Mouse (Mus musculus) layer of hippocampus, postnatal 25 days (tissue): ENCODE data around the gene Cabp7. TPM values are rescaled to one million over a fixed set of nuclear protein-coding genes. Genes with fewer than 3 reads are reported as not detected.

ENCODE experiments used
- DNase-seq, 2 experiments: peaks; one replicate each; pipeline ENCODE4 v3.0.0; 2022; ENCODE audit warnings: mixed read lengths in 2 of 2, low spot score in 1 of 2; ENCODE audit errors: extremely low spot score in 1 of 2
- total RNA-seq, 2 experiments: library from RNA; stranded (reverse); gene quantifications; 2 replicates each; pipeline ENCODE4 v1.2.3; 2021

Cabp7 gene
- total RNA-seq, result 100 to 1,000 TPM; 255 to 273 TPM

- DNase-seq, result no peak
Measured at GRCm38 (mm10) chr11:4746733-4747132, at the start of gene Cabp7. Cabp7 (minus strand) TSS chr11:4746778.

DNA sequence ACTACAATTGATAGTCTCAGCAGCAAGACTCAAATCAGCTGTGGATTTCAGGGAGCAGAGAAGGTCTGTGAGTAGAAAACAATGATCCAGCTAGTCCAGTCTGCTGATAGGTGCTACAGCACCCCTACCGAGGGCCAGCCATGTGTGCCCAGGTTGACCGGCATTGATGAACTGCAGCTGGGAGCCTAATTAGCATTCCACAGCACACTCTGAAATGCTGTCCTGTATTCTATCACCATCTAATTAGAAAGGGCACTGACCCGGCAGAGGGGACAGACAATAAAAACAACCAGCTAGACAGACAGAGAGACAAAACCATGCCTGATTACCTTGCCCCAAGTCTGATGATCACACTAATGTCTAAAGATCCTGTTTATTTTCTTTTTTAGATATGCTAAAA lies 46.4 kb upstream of the Cabp7 start:
- no peak for DNase-seq

DNA sequence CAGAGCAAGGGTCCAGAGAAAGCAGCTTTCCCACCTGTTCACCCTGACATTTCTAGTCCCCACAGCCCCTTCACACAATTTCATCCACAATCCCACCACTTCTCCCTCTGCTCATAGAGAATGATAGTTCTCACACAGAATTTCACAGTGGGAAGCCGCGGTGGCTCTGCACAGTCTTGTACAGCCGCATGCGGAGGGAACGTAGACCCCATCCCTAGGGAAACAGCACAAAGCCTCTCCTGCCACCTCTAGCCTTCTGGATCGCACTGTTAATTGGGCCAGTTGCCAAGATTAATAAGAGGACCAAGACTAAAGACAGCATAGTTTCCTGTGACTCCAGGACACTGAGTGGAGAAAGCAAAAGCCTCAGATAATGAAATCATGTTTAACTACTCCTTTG lies 45.0 kb upstream of the Cabp7 start:
- no peak for DNase-seq

DNA sequence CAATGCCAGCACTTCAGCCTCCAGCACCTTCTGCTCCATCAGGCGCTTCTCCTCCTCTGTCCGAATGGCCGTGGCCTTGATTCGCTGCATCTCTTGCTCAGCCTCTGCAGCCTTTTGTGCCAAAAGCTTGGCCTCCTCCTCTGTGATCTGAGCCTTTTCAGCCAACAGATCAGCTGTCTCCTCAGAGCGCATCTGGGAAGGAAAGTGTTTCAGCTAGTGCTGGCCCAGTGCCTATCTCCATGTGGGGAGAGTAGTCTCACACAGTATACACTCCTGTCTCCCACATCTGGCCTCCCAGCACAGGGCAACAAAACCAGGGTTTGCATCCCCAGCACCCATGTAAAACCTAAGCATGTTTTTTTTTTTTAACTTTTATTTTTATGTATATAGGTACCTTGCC lies 43.1 kb upstream of the Cabp7 start:
- no peak for DNase-seq

- no peak for DNase-seq
Measured at GRCm38 (mm10) chr11:4784629-4785142, 38.1 kb upstream of the Cabp7 start.

- DNase-seq, result no peak
Measured at GRCm38 (mm10) chr11:4783116-4783515, 36.5 kb upstream of the Cabp7 start.

GRCm38 (mm10) chr11:4780927-4781326 lies 34.3 kb upstream of the Cabp7 start:
- no peak for DNase-seq

- peak; percentile 49 to 89 for DNase-seq
Measured at GRCm38 (mm10) chr11:4772925-4773324, 26.3 kb upstream of the Cabp7 start.

DNA sequence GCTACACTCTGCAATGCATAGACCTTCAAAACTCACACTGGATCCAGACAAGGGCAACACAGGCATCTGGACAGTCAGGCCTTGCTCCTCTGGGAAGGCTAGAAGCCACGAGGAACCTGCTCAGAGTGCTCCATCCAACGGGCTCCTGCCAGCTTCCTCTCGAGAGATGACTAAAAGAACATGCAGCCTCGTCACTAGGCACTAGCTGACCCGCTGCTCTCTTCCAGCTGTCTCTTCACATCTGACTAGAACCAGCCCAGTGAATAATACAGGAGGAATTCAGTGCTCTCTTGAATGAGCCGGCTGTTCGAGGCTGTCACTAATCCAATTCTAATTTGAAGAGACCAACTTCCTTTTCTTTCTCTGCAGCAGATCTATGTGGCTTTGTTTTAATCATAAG lies 25.2 kb upstream of the Cabp7 start:
- DNase-seq, result no peak

GRCm38 (mm10) chr11:4769881-4770280 lies 23.3 kb upstream of the Cabp7 start:
- no peak for DNase-seq

GRCm38 (mm10) chr11:4769293-4769692 lies 22.7 kb upstream of the Cabp7 start:
- DNase-seq, result no peak

DNA sequence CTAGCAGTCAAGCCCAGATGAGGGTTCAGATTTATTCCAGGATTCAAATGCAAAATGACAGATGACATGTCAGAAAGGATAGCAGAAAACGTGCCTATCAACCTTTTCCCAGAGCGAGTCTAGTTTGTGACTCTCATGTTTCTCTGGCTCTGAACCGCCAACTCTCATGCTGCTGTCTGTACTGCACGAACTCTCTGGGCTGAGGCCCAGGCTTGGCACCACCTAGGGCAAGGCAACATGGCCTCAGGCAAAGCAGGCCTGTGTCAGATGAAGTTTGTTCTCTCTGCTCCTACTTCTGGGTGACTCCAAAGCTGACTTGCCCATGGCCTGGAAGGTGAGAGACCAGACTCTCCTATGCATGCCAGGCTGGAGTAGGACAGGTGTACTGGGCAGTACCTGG lies 21.8 kb upstream of the Cabp7 start:
- DNase-seq, result no peak

DNA sequence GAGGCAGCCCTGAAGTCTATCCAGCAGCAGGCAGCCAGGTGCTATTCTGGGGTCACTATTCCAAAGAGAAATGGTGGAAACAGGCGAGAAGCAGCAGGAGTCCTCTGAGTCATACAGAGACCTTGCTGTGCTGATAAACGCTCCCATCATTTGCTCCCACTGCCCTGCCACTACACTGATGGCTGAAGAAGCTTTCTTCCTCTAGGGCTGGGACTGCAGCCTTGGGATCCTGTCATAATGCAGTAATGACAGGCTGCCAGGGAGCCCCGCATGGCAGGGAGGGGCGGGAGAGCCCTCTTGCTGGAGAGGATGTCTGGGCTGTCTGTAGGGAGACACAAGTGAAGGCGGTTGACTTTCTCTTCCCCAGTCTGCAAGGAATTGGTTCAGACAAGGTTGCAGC lies 17.9 kb upstream of the Cabp7 start:
- no peak for DNase-seq

DNA sequence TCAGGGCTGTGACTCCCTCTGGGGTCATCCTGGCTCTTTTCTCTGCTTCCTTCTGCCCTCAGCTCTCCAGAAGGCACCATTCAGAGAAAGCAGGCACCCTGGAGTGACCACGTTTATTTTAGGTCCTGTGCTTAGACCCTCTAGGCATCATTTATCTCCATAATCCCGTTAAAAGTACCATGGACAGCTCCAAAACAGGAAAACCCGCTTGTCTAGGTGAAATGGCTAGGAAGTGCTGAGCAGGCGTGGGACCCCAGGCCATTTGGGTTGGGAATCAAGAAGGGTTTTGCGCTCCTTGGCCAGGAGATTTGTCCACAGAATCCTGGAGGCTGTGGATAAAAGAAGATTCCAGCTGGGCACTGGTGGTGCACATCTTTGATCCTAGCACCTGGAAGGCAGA lies 17.1 kb upstream of the Cabp7 start:
- no peak for DNase-seq

GRCm38 (mm10) chr11:4762511-4762910 lies 15.9 kb upstream of the Cabp7 start:
- no peak for DNase-seq

DNA sequence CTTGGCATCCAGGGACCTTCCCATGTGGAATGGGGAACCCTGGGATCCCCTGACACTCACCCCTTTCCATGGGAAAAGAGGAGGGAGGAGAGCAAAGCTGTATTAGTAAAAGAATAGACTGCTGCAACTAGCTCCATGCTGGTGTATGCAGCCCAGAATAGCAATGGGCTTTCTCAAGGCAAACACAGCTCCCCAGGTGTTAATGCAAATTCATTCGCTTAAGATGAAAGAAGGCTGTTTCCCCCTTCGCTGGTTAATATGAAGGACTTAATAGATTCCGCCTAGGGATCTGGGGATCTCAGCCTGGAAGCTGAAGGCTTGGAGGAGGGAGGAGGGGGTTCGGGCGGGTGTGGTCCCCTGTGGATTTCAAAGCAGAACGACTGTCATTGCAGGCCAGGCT lies 15.4 kb upstream of the Cabp7 start:
- DNase-seq, result no peak

DNA sequence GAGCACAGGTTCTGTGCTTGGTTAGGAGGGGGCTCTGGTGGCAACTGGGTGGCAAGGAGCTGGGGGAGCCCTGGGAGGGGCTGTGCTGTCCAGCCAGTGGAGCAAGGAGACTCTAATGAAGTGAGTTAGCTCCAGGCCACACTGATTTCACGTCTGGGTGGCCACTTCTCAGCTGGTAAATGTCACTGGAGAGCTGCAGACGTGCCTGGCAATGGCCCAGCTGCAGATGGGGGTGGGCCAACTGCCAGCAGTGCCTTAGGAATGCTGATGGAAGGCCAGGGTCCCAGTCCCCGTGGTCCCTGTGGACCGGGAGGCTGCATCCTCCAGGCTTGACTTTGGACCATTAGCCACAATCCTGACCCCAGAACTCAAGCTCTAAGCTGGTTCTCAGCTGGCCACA lies 13.9 kb upstream of the Cabp7 start:
- no peak for DNase-seq

DNA sequence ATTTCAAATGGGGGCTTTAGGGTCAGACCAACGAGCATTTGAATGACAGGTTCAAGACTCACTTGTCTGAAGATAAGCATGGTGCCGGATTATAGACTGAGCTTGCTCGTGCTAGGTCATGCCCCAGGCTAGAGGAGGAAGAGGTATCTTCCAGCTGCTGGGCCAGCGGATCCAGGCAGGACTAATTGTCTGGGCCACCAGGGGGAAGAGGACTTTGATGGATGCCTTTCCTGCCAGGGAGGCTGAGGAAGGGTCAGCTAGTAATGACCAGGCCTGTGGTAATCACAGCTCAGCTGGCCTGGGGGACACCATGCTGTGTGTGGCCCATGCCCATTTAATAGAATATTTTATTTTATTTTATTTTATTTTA lies 11.2 kb upstream of the Cabp7 start:
- no peak for DNase-seq

DNA sequence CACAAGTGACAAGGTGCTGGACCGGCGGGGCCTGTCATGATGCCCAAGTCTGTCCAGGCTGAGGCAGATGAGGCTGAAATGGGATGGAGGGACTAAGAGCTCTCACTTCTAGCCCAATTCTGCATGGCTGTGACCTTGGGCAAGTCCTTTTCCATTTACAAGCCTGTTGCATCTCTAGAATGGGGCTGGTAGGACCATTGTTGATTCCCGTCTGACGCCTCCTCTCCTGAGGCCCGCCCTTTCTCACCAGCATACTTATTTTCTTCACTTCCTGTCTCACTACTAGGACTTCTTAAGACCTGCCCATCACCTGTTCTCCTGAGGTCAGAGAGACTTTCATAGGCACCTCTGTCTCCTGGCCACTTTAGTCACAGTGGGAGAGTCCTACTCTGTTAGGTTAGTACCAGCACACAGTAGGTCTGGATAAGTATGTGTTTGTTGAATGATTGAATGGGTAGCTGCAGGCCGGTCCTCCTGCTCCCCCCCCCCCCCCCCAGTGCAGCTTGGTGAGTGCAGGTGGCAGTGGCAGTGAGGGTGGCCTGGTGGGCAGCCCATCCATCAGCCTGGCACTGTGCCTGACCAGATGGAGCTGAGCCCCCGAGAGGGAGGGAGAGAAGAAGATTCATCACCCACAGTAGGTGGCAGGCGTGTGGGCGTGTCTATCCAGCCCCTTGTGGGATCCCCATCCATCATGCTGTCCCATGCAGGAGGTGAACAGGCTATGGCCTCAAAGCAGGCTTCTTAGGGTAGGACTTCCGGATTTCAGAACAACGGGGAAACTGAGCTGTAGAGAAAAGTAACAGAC lies 10.6 kb upstream of the Cabp7 start:
- no peak for DNase-seq

- DNase-seq, result no peak
Measured at GRCm38 (mm10) chr11:4756460-4756859, 9.9 kb upstream of the Cabp7 start.

DNA sequence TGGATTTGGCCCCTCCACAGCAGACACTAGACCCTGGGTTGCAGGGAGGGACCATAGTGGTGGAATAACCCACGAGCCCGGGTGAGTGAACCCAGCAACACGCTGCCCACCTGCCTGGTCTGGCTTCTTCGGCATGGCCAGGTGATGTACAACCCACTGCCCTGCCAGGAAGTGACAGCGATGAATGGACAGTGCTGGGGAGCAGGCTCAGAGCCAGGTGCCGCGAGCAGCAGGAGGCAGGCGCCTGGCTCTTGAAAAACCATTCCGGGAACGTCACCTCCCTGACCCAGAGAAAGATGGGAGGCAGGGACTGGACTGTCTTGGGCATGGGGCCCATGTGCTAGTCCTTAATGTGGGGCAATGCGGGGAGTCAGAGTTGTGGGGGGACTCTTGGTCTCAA lies 8.3 kb upstream of the Cabp7 start:
- no peak for DNase-seq

GRCm38 (mm10) chr11:4754036-4754435 lies 7.5 kb upstream of the Cabp7 start:
- no peak for DNase-seq

DNA sequence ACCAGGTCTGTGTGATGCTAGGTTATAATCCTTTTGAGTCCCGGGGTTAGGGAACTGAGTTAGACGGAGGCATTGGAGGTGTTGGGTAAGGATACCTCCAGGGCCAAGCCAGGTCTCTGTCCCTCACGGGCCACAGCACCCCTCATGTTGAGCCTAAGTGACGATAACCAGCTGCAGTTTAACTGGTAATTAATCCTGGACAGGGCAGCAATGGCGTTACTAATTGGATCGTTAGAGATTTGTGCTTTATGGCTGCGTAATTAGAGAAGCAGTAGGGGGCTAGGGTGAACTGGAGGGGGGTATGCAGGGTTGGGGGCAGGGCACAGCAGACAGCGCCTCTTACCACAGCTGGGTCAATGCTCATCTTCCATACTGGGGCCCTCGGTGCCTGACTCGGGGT lies 6.3 kb upstream of the Cabp7 start:
- no peak for DNase-seq
